Mouse (Mus musculus) forebrain, embryonic 15.5 days (tissue): ENCODE results near the gene Gm10638. TPM values are rescaled to one million over a fixed set of nuclear protein-coding genes. Genes with fewer than 3 reads are reported as not detected.

ENCODE experiments used
- ATAC-seq: fragments of 200-750 bp; cut with Nextera tagmentation; replicated peaks from 2 replicates; pipeline ENCODE4 v1.8.0; 2017; ENCODE audit warnings: mild to moderate bottlenecking, moderate TSS enrichment, moderate library complexity
- H3K27ac ChIP-seq: fragments of 300-500 bp; sonication (generic); replicated peaks from 2 replicates; pipeline ENCODE4 v1.5.1; 2015; ENCODE audit warnings: mild to moderate bottlenecking, inconsistent platforms
- H3K27me3 ChIP-seq: fragments of 300-500 bp; sonication (generic); 2 replicates; pipeline ENCODE4 v1.6.1; 2015; ENCODE audit warnings: inconsistent platforms
- H3K36me3 ChIP-seq: fragments of 300-500 bp; sonication (generic); 2 replicates; pipeline ENCODE4 v1.6.1; 2015; ENCODE audit warnings: mild to moderate bottlenecking, inconsistent platforms
- H3K4me1 ChIP-seq: fragments of 300-500 bp; sonication (generic); 2 replicates; pipeline ENCODE4 v1.6.1; 2015; ENCODE audit warnings: inconsistent platforms
- H3K4me2 ChIP-seq: fragments of 300-500 bp; sonication (generic); replicated peaks from 2 replicates; pipeline ENCODE4 v1.6.1; 2015; ENCODE audit warnings: mild to moderate bottlenecking, inconsistent platforms
- H3K4me3 ChIP-seq: fragments of 300-500 bp; sonication (generic); 2 replicates; pipeline ENCODE4 v1.5.1; 2015; ENCODE audit warnings: mild to moderate bottlenecking, inconsistent platforms
- H3K9ac ChIP-seq: fragments of 300-500 bp; sonication (generic); replicated peaks from 2 replicates; pipeline ENCODE4 v1.6.1; 2015; ENCODE audit warnings: mild to moderate bottlenecking, inconsistent platforms
- H3K9me3 ChIP-seq: fragments of 300-500 bp; sonication (generic); 2 replicates; pipeline ENCODE4 v1.6.1; 2016; ENCODE audit warnings: inconsistent platforms
- WGBS: fragments of 180-500 bp; shearing (Covaris S2); methylation state at CpG from one replicate; pipeline ENCODE4 v1.1.7; 2015; ENCODE audit warnings: mixed read lengths; 5-methylcytosine and 5-hydroxymethylcytosine counted together
- polyA plus RNA-seq: library from polyadenylated mRNA; unstranded; fragments of >200 nt; fragmentation: Nextera tagmentation; extraction: Ambion mirVana; gene quantifications from 2 replicates; pipeline ENCODE4 v1.2.1, GENCODE M21; 2015

The Gm10638 gene
- polyA plus RNA-seq, 1 experiment from 2014 or later, result 12.0 TPM

- Histone ChIP-seq H3K27ac (no peak overlapping the region), H3K4me2 (peak overlapping the region; percentile 22; the same call in 1 of the 2 replicates), H3K9ac (no peak overlapping the region), H3K4me1 (peaks cover 42% of the 10 kb centered on the region), H3K4me3 (no peak overlapping the region), H3K36me3 (no peaks in the 10 kb centered on the region), H3K9me3 (no peaks in the 10 kb centered on the region), H3K27me3 (no peaks in the 10 kb centered on the region)
- ATAC-seq, result no peak
- WGBS, result 51% methylated on average over 7 of the region's 7 CpGs
These were observed 2.7 kb upstream of the Gm10638 start for GRCm38 (mm10) chr8:86742605-86743345.

GRCm38 (mm10) chr8:86744313-86745220 lies 932 bp upstream of the Gm10638 start:
- 3% methylated on average over 18 of the region's 18 CpGs for WGBS
- Histone ChIP-seq H3K27ac (peak overlapping the region; percentile 94), H3K4me3 (peak overlapping the region; percentile 72), H3K27me3 (no peaks in the 10 kb centered on the region), H3K4me2 (peak overlapping the region; percentile 68), H3K9me3 (no peaks in the 10 kb centered on the region), H3K36me3 (no peaks in the 10 kb centered on the region), H3K4me1 (peaks cover 42% of the 10 kb centered on the region), H3K9ac (peak overlapping the region; percentile 94)
- no peak for ATAC-seq

GRCm38 (mm10) chr8:86745935-86746441 lies 489 bp downstream of the Gm10638 start:
- peak; percentile 84 for ATAC-seq
- Histone ChIP-seq H3K9ac (peak overlapping the region; percentile 94), H3K27ac (peak overlapping the region; percentile 94), H3K4me2 (peak overlapping the region; percentile 71), H3K9me3 (no peaks in the 10 kb centered on the region), H3K36me3 (no peaks in the 10 kb centered on the region), H3K27me3 (no peaks in the 10 kb centered on the region), H3K4me1 (peaks cover 42% of the 10 kb centered on the region), H3K4me3 (peak overlapping the region; percentile 72)
- under 1% methylated on average over 70 of the region's 70 CpGs for WGBS

GRCm38 (mm10) chr8:86746511-86746910 lies 1.0 kb downstream of the Gm10638 start:
- peaks cover 39% of the 10 kb centered on the region for H3K4me1 ChIP-seq
- peak overlapping the region; percentile 71 for H3K4me2 ChIP-seq
- peak overlapping the region; percentile 94 for H3K9ac ChIP-seq
- no peaks in the 10 kb centered on the region for H3K36me3 ChIP-seq
- peak; percentile 20; the same call in 1 of the 2 replicates for ATAC-seq
- H3K27ac ChIP-seq, result peak overlapping the region; percentile 94
- no peaks in the 10 kb centered on the region for H3K9me3 ChIP-seq
- no peaks in the 10 kb centered on the region for H3K27me3 ChIP-seq
- H3K4me3 ChIP-seq, result peak overlapping the region; percentile 72
- 1% methylated on average over 11 of the region's 11 CpGs for WGBS

GRCm38 (mm10) chr8:86749842-86750241 lies 4.3 kb downstream of the Gm10638 start:
- Histone ChIP-seq H3K4me2 (no peak overlapping the region), H3K27ac (no peak overlapping the region), H3K9me3 (no peaks in the 10 kb centered on the region), H3K27me3 (no peaks in the 10 kb centered on the region), H3K36me3 (no peaks in the 10 kb centered on the region), H3K9ac (no peak overlapping the region), H3K4me1 (peaks cover 9% of the 10 kb centered on the region), H3K4me3 (no peak overlapping the region)
- 67% methylated on average over 2 of the region's 2 CpGs for WGBS
- no peak for ATAC-seq

- 9% methylated on average over 23 of the region's 23 CpGs for WGBS
- H3K4me3 ChIP-seq, result peak overlapping the region; percentile 15; the same call in 1 of the 2 replicates
- no peaks in the 10 kb centered on the region for H3K9me3 ChIP-seq
- no peaks in the 10 kb centered on the region for H3K27me3 ChIP-seq
- no peak for ATAC-seq
- H3K27ac ChIP-seq, result no peak overlapping the region
- H3K4me1 ChIP-seq, result peaks cover 9% of the 10 kb centered on the region
- H3K9ac ChIP-seq, result peak overlapping the region; percentile 28; the same call in 1 of the 2 replicates
- H3K36me3 ChIP-seq, result no peaks in the 10 kb centered on the region
- H3K4me2 ChIP-seq, result peak overlapping the region; percentile 38
These were observed 11.6 kb downstream of the Gm10638 start for GRCm38 (mm10) chr8:86756948-86757733.

GRCm38 (mm10) chr8:86758651-86759050 lies 13.2 kb downstream of the Gm10638 start:
- Histone ChIP-seq H3K4me2 (no peak overlapping the region), H3K9ac (no peak overlapping the region), H3K27me3 (no peaks in the 10 kb centered on the region), H3K36me3 (no peaks in the 10 kb centered on the region), H3K4me1 (peaks cover 9% of the 10 kb centered on the region), H3K9me3 (no peaks in the 10 kb centered on the region), H3K4me3 (no peak overlapping the region), H3K27ac (no peak overlapping the region)
- ATAC-seq, result no peak
- 77% methylated on average over 3 of the region's 3 CpGs for WGBS

GRCm38 (mm10) chr8:86759090-86759491 lies 13.6 kb downstream of the Gm10638 start:
- Histone ChIP-seq H3K27me3 (no peaks in the 10 kb centered on the region), H3K4me2 (no peak overlapping the region), H3K36me3 (no peaks in the 10 kb centered on the region), H3K4me1 (peaks cover 9% of the 10 kb centered on the region), H3K4me3 (no peak overlapping the region), H3K9me3 (no peaks in the 10 kb centered on the region), H3K9ac (no peak overlapping the region), H3K27ac (no peak overlapping the region)
- ATAC-seq, result no peak
- WGBS, result 60% methylated on average over 4 of the region's 4 CpGs

GRCm38 (mm10) chr8:86760746-86761145 lies 15.2 kb downstream of the Gm10638 start:
- H3K4me3 ChIP-seq, result no peak overlapping the region
- no peaks in the 10 kb centered on the region for H3K36me3 ChIP-seq
- ATAC-seq, result no peak
- WGBS, result 51% methylated on average over 6 of the region's 6 CpGs
- H3K27ac ChIP-seq, result no peak overlapping the region
- H3K27me3 ChIP-seq, result no peaks in the 10 kb centered on the region
- no peak overlapping the region for H3K4me2 ChIP-seq
- no peaks in the 10 kb centered on the region for H3K9me3 ChIP-seq
- H3K9ac ChIP-seq, result no peak overlapping the region
- peaks cover 9% of the 10 kb centered on the region for H3K4me1 ChIP-seq

GRCm38 (mm10) chr8:86762806-86763205 lies 17.3 kb downstream of the Gm10638 start:
- H3K36me3 ChIP-seq, result no peaks in the 10 kb centered on the region
- no peak overlapping the region for H3K4me3 ChIP-seq
- no peak for ATAC-seq
- H3K4me2 ChIP-seq, result no peak overlapping the region
- no peaks in the 10 kb centered on the region for H3K27me3 ChIP-seq
- H3K4me1 ChIP-seq, result no peaks in the 10 kb centered on the region
- no peak overlapping the region for H3K9ac ChIP-seq
- no peak overlapping the region for H3K27ac ChIP-seq
- no peaks in the 10 kb centered on the region for H3K9me3 ChIP-seq
- 40% methylated on average over 5 of the region's 5 CpGs for WGBS

GRCm38 (mm10) chr8:86765155-86765554 lies 19.7 kb downstream of the Gm10638 start:
- H3K4me2 ChIP-seq, result no peak overlapping the region
- no peak for ATAC-seq
- 92% methylated on average over 10 of the region's 10 CpGs for WGBS

More at GRCm38 (mm10) chr8:86765155-86765554, 19.7 kb downstream of the Gm10638 start:
- Histone ChIP-seq H3K4me1 (no peaks in the 10 kb centered on the region), H3K9me3 (no peaks in the 10 kb centered on the region), H3K27ac (no peak overlapping the region), H3K9ac (no peak overlapping the region), H3K36me3 (no peaks in the 10 kb centered on the region), H3K27me3 (no peaks in the 10 kb centered on the region), H3K4me3 (no peak overlapping the region)
